Mouse (Mus musculus): ENCODE data around the gene Il16.

DNA sequence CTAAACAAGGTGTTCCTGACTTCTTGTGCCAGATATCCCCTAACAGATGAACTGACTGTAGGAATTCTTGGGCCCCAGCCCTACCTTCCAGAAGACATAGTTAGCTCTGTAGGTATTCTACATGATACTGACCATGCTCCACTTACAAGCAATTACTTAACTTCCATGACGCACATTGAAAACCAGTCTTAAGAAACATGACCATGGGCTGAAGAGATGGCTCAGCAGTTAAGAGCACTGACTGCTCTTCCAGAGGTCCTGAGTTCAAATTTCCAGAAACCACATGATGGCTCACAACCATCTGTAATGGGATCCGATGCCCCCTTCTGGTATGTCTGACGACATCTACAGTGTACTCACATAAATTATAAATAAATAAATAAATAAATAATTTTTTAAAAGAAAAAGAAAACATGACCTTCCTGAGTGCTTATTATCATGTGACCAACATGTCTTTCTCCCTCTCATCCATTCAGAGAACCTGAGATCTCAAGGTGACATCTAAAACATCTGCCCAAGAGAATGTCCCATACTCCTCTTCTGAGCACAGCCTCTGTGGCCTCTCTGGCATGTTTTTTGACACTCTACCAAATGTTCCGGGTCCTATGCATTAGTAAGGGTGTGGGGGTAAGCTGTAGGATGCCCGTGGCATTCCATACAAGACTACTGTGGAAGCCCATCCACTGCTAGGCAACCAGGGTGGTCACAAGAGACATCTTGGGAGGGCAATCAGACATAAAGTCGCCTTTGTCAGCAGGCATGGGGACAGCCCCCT is 9.0 kb downstream of the Il16 start:
- TF ChIP-seq CTCF (IDR thresholded peaks at IDR 0.05; ENCODE audit: low read depth, low read length) (no peak), POLR2A (IDR thresholded peaks at IDR 0.05; ENCODE audit: insufficient read depth, low read length) (no peak), EP300 (IDR thresholded peaks at IDR 0.05; ENCODE audit: insufficient read depth, low read depth, low read length) (no peak)
